Mouse (Mus musculus): ENCODE data around the gene Rnh1. TPM values are rescaled to one million over a fixed set of nuclear protein-coding genes. Genes with fewer than 3 reads are reported as not detected.

The Rnh1 gene
- 49.4 and 54.4 TPM in 2 replicates for polyA plus RNA-seq (2012; rRNA removed)

DNA sequence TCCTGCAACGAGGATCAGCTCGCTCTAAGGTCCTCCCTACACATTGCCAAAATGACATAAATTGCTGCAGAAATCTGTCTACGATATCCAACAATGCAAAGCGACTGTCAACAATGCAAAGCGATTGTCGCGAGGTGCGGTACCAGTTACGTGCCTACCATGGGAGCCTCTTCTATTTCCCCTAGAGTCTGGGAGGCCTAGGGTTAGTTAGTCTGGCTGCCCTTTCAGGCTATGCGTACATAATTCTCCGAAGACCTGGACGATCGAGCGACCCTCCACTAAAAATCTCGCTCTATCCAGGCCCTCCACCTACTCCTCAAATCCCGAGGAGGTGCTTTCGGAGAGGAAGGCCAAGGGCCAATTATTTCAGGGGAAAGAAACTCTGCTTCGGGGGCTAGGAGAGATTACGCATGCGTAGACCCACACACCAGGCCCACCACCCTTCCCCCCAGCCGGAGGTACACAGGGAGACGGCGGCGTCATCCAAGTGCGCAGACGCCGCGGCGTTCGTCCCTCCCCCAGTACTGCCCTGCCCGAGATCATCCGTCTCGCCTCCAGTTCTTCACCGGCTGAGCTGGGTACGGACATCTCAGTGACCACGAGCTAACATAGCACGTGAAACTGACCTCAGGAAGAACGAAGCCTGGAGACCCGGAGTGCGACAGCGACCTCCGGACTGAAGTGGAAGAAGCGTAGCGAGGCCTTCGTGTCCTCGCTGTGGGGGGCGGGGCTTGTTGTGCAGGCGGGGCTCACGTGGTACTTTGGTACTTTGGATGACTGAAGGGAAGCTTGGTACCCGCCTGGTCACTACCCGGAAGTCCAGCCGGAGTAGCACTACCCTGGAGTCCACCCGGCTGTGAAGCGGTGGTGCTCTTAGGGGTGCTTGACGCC, at the start of gene Rnh1:
Gene Rnh1, minus strand, starts transcription at position 742 of the 891 bp plus-strand sequence.

DNA sequence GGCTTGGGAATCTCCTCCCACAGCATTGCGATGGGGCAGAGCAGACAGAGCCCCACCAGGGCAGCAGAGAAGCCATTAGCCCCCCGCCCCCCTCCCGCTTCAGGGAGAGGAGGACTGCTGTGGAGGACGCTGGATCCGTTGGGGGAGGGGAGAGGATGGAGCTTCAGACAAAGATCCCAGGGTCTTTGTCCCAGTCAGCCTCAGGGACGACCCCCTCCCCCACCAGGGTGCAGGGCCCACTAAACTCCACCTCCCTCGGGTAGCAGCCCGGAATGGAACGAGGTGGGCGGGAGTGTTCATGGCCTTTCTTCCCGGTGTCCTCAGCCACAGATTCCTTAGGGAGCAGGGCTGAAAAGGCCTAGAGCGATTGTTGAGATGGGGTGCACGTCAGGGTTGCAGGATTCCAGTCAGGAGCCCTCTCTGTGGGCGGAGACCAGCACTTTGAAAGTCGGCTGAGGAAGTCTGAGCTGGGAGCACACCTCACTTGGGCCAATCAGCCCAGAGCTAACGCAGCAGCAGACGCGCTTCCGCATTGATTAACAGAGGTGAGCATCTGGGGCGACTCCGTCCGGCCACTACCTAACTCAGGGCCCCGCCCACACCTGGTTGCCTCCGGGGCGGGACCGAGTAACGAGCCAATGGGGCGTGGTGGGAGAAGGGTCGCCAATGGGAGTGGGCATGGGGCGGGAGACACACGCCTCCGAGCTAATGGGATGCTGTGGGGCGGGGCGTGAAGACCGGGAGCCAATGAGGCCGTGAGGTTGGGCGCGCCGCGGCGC, 42.6 kb upstream of the Rnh1 start, which contains the start of gene Rassf7:
Gene Rassf7, plus strand, starts transcription at position 760 of the 779 bp plus-strand sequence.

DNA sequence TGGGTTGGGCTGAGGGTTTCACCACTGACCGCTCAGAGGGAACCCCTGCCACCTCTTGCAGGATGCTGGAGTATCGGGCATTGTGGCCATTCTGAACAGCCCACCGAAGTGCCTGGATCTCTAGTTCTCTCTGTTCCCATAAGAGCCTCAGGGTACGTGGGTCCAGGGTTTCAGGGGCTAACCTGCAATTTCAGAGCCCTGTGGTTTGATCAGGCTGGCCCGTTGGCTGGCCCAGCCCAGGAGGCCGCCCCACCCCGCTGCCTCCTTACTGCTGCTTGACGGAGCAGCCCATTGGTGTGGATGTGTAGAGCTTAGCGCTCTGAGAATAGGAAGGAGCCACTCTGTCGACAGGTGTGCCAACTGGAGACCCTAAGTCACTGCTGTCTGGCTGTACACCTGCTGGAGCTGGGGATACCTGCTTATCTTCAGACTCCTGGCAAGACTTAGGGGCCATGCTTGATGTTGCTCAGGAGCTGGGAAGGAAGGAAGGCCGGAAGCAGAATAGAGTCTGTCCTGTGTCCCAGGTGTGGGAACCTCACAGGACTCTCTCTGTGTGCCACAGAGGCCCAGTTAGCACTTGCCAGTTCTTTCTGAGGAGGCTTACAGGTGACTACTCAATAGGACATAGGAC, 41.1 kb upstream of the Rnh1 start, which contains the start of gene Lmntd2:
Gene Lmntd2, minus strand, starts transcription at position 476 of the 631 bp plus-strand sequence.

DNA sequence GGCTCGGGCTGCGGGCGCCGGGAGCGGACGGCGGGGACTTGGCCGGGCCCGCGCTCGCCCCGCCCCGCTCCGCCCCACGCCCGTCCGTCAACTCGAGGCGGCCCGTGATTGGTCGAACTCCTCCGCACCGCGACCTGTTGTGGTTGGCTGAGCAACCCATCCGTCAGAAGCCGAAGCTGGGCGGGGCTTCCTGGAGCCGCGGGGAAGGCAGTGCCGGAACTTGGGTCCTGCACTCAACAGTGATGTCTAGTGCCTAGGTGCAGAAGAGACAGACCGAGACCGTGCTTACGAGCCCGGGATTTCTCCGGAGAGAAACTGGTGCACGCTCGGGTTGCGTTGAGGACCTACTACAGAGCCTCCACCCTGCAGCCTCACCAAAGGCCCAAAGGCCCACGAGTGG, 21.3 kb upstream of the Rnh1 start, which contains the start of the genes Hras and Lrrc56:
Gene Hras, minus strand, starts transcription at position 58 of the 400 bp plus-strand sequence.
Gene Lrrc56, plus strand, starts transcription at position 210 of the 400 bp plus-strand sequence.

DNA sequence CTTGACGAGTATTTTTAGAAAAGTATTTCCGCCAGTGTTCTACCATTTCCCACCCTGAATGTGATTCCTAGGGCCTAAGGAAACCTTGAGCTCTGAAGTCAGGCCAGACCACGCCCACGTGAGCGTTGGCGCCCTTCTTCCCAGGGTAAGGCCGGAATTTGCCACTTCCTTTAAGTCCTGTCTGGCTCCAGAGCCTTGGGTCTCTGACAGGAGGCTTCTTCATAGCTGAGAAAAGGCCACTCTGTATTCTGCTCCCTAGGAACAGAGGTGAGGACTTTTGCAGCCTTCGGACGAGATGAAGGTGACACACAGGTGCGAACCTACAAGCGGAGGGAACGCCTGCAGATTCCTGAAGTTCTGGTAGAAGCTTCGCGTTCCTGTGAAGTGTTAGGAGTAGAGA, 50.4 kb downstream of the Rnh1 start, which contains the start of gene Ptdss2:
Gene Ptdss2, plus strand, starts transcription at position 138 of the 400 bp plus-strand sequence.

DNA sequence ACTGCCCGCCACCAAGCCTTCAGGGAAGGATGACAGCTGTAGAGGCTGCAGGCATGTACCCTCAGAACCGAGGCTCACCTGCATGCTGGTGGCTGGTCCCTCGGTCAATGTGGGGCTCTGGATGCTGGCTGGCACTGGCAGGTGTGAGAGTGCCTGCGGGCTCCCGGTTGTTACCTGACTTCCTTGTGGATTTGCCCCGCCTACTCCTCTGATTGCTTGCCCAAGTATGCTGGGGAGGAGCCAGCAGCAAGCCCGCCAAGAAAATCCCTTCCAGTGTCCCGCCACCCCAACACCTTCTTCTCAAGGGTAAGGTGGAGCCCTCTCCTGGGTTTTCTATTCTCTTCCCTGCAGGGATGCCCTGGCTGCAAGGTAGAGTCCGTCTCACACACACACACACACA, 55.0 kb downstream of the Rnh1 start, which contains the start of gene Ano9:
Gene Ano9, minus strand, starts transcription at position 171 of the 400 bp plus-strand sequence.

Other genes with a start within 250 kb of the Rnh1 start
- 15.1 and 20.9 TPM in 2 replicates for gene Pgghg, start 231.5 kb downstream of the Rnh1 start, polyA plus RNA-seq (2012; rRNA removed)
- 4.6 and 9.5 TPM in 2 replicates for gene Ifitm5, start 222.6 kb downstream of the Rnh1 start, polyA plus RNA-seq (2012; rRNA removed)
- gene Gm45717, start 216.9 kb downstream of the Rnh1 start, polyA plus RNA-seq (2012; rRNA removed): not detected in 2 replicates
- gene Ifitm2, start 216.9 kb downstream of the Rnh1 start, polyA plus RNA-seq (2012; rRNA removed): 179 and 335 TPM in 2 replicates
- gene Ifitm1, start 205.6 kb downstream of the Rnh1 start, polyA plus RNA-seq (2012; rRNA removed): 32.8 and 55.0 TPM in 2 replicates
- 31.0 and 57.6 TPM in 2 replicates for gene Ifitm3, start 162.1 kb downstream of the Rnh1 start, polyA plus RNA-seq (2012; rRNA removed)
- 0.86 and 1.2 TPM in 2 replicates for gene Ifitm6, start 154.9 kb downstream of the Rnh1 start, polyA plus RNA-seq (2012; rRNA removed)
- gene Gm17387, start 143.7 kb downstream of the Rnh1 start, polyA plus RNA-seq (2012; rRNA removed): not detected in 2 replicates
- gene B4galnt4, start 111.8 kb downstream of the Rnh1 start, polyA plus RNA-seq (2012; rRNA removed): 154 and 158 TPM in 2 replicates
- gene Pkp3, start 94.6 kb downstream of the Rnh1 start, polyA plus RNA-seq (2012; rRNA removed): 0.28 and 4.0 TPM in 2 replicates
- 1.4 and 2.1 TPM in 2 replicates for gene Sigirr, start 72.3 kb downstream of the Rnh1 start, polyA plus RNA-seq (2012; rRNA removed)
- gene Ano9, start 55.1 kb downstream of the Rnh1 start, polyA plus RNA-seq (2012; rRNA removed): 0.33 and 1.8 TPM in 2 replicates
- 49.2 and 50.0 TPM in 2 replicates for gene Ptdss2, start 50.5 kb downstream of the Rnh1 start, polyA plus RNA-seq (2012; rRNA removed)
- gene Hras, start 21.1 kb upstream of the Rnh1 start, polyA plus RNA-seq (2012; rRNA removed): 138 and 141 TPM in 2 replicates
- 16.0 and 18.6 TPM in 2 replicates for gene Lrrc56, start 21.3 kb upstream of the Rnh1 start, polyA plus RNA-seq (2012; rRNA removed)
- gene Lmntd2, start 41.2 kb upstream of the Rnh1 start, polyA plus RNA-seq (2012; rRNA removed): 4.9 and 5.2 TPM in 2 replicates
- 29.0 and 31.4 TPM in 2 replicates for gene Rassf7, start 43.0 kb upstream of the Rnh1 start, polyA plus RNA-seq (2012; rRNA removed)
- 33.3 and 39.2 TPM in 2 replicates for gene Phrf1, start 55.9 kb upstream of the Rnh1 start, polyA plus RNA-seq (2012; rRNA removed)
- 6.9 and 11.5 TPM in 2 replicates for gene Irf7, start 93.6 kb upstream of the Rnh1 start, polyA plus RNA-seq (2012; rRNA removed)
- 0.01 and 0.03 TPM in 2 replicates for gene Cdhr5, start 103.9 kb upstream of the Rnh1 start, polyA plus RNA-seq (2012; rRNA removed)
- gene Sct, start 106.3 kb upstream of the Rnh1 start, polyA plus RNA-seq (2012; rRNA removed): 1.7 and 4.0 TPM in 2 replicates
- gene Drd4, start 119.1 kb upstream of the Rnh1 start, polyA plus RNA-seq (2012; rRNA removed): 1.1 TPM in 2 replicates
- 74.1 and 82.3 TPM in 2 replicates for gene Deaf1, start 154.8 kb upstream of the Rnh1 start, polyA plus RNA-seq (2012; rRNA removed)
- gene Tmem80, start 154.9 kb upstream of the Rnh1 start, polyA plus RNA-seq (2012; rRNA removed): 75.9 and 79.9 TPM in 2 replicates
- gene Eps8l2, start 166.0 kb upstream of the Rnh1 start, polyA plus RNA-seq (2012; rRNA removed): 0.98 and 3.3 TPM in 2 replicates
- 259 and 309 TPM in 2 replicates for gene Taldo1, start 219.3 kb upstream of the Rnh1 start, polyA plus RNA-seq (2012; rRNA removed)
- 68.5 and 73.1 TPM in 2 replicates for gene Gatd1, start 241.3 kb upstream of the Rnh1 start, polyA plus RNA-seq (2012; rRNA removed)

All from central nervous system, embryonic 14 days (tissue).